Mouse (Mus musculus): ENCODE measurements around the gene Birc2. TPM values are rescaled to one million over a fixed set of nuclear protein-coding genes. Genes with fewer than 3 reads are reported as not detected.
A peak's percentile ranks its signal among the peaks of the same experiment; 100 is the strongest.

The Birc2 gene
- polyA plus RNA-seq, 1 experiment from 2014 or later, result 18.5 TPM

DNA sequence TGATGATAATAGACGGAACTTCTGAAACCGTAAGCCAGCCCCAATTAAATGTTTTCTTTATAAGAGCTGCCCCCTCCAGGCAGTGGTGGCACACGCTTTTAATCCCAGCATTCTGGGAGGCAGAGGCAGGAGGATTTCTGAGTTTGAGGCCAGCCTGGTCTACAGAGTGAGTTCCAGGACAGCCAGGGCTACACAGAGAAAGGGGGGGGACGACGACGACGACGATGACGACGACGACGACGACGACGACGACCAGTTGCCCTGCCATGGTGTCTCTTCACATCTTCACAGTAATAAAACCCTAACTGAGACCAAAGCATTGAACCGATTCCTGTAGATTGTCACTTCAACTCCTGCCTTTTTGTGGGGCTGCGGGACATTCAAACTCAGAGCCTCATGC lies 11.3 kb upstream of the Birc2 start:
- H3K4me1 ChIP-seq (replicated peaks; ENCODE audit: control insufficient read depth, insufficient read depth, low read length), result no peaks in the 10 kb centered on the region
- no peak overlapping the region for H3K27ac ChIP-seq (ENCODE audit: low read depth, low read length)
- ATAC-seq, result no peak
- no peaks in the 10 kb centered on the region for H3K27me3 ChIP-seq (replicated peaks; ENCODE audit: control insufficient read depth, insufficient read depth, low read length)
- WGBS, result 93% methylated on average over 18 of the region's 18 CpGs
- no peak overlapping the region for H3K4me3 ChIP-seq (ENCODE audit: low read depth, low read length)
- H3K9me3 ChIP-seq (ENCODE audit: control insufficient read depth), result no peaks in the 10 kb centered on the region
- TF ChIP-seq CTCF (IDR thresholded peaks at IDR 0.05; ENCODE audit: low read depth), result no peak
- H3K4me2 ChIP-seq (replicated peaks; ENCODE audit: low read depth), result no peak overlapping the region
- peaks cover 36% of the 10 kb centered on the region for H3K36me3 ChIP-seq (ENCODE audit: control insufficient read depth, insufficient read depth)
- H3K9ac ChIP-seq (ENCODE audit: low read depth, low read length), result no peak overlapping the region

GRCm38 (mm10) chr9:7846667-7847199 lies 9.9 kb upstream of the Birc2 start:
- no peaks in the 10 kb centered on the region for H3K27me3 ChIP-seq (replicated peaks; ENCODE audit: control insufficient read depth, insufficient read depth, low read length)
- no peak overlapping the region for H3K27ac ChIP-seq (ENCODE audit: low read depth, low read length)
- WGBS, result 91% methylated on average over 1 of the region's 1 CpGs
- H3K9ac ChIP-seq (ENCODE audit: low read depth, low read length), result no peak overlapping the region
- no peak overlapping the region for H3K4me3 ChIP-seq (ENCODE audit: low read depth, low read length)
- H3K9me3 ChIP-seq (ENCODE audit: control insufficient read depth), result no peaks in the 10 kb centered on the region
- peaks cover 25% of the 10 kb centered on the region for H3K36me3 ChIP-seq (ENCODE audit: control insufficient read depth, insufficient read depth)
- no peak for TF ChIP-seq CTCF (IDR thresholded peaks at IDR 0.05; ENCODE audit: low read depth)
- no peak for ATAC-seq
- no peaks in the 10 kb centered on the region for H3K4me1 ChIP-seq (replicated peaks; ENCODE audit: control insufficient read depth, insufficient read depth, low read length)
- H3K4me2 ChIP-seq (replicated peaks; ENCODE audit: low read depth), result no peak overlapping the region

- ATAC-seq, result peak; percentile 48; the same call in 1 of the 2 replicates
- 31% methylated on average over 4 of the region's 4 CpGs for WGBS
Observed at GRCm38 (mm10) chr9:7845216-7845895, 8.5 kb upstream of the Birc2 start.

DNA sequence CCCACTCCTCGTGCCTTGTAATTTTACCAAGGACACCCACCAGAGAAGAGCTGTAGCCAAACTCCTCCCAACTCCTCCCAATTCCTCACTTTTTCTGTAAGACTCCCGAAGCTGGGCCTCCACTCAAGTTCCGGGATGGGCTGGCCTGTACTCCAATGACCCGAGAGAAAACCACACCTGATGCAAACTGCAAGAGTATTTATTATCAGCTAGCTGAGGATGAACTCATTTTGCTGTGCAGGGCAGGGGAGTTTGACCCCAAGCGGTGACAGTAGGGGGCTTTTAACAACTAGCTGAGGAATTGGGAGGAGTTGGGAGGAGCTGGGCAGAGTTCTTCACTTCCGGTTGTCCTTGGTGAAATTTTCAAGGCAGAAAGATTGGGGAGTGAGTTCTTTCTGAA lies 4.4 kb upstream of the Birc2 start:
- Histone ChIP-seq H3K27ac (ENCODE audit: low read depth, low read length) (no peak overlapping the region), H3K4me3 (ENCODE audit: low read depth, low read length) (no peak overlapping the region), H3K4me2 (replicated peaks; ENCODE audit: low read depth) (no peak overlapping the region), H3K27me3 (replicated peaks; ENCODE audit: control insufficient read depth, insufficient read depth, low read length) (no peaks in the 10 kb centered on the region), H3K9me3 (ENCODE audit: control insufficient read depth) (no peaks in the 10 kb centered on the region), H3K4me1 (replicated peaks; ENCODE audit: control insufficient read depth, insufficient read depth, low read length) (no peaks in the 10 kb centered on the region), H3K9ac (ENCODE audit: low read depth, low read length) (no peak overlapping the region), H3K36me3 (ENCODE audit: control insufficient read depth, insufficient read depth) (no peaks in the 10 kb centered on the region)
- no peak for TF ChIP-seq CTCF (IDR thresholded peaks at IDR 0.05; ENCODE audit: low read depth)
- ATAC-seq, result no peak
- WGBS, result 71% methylated on average over 6 of the region's 6 CpGs

More at GRCm38 (mm10) chr9:7845216-7845895, 8.5 kb upstream of the Birc2 start:
- Histone ChIP-seq H3K4me2 (replicated peaks; ENCODE audit: low read depth) (no peak overlapping the region; the same call in 1 of the 2 replicates), H3K4me3 (ENCODE audit: low read depth, low read length) (no peak overlapping the region), H3K9ac (ENCODE audit: low read depth, low read length) (no peak overlapping the region), H3K9me3 (ENCODE audit: control insufficient read depth) (no peaks in the 10 kb centered on the region), H3K27me3 (replicated peaks; ENCODE audit: control insufficient read depth, insufficient read depth, low read length) (no peaks in the 10 kb centered on the region), H3K4me1 (replicated peaks; ENCODE audit: control insufficient read depth, insufficient read depth, low read length) (no peaks in the 10 kb centered on the region), H3K36me3 (ENCODE audit: control insufficient read depth, insufficient read depth) (peaks cover 24% of the 10 kb centered on the region), H3K27ac (ENCODE audit: low read depth, low read length) (no peak overlapping the region)
- no peak for TF ChIP-seq CTCF (IDR thresholded peaks at IDR 0.05; ENCODE audit: low read depth)

DNA sequence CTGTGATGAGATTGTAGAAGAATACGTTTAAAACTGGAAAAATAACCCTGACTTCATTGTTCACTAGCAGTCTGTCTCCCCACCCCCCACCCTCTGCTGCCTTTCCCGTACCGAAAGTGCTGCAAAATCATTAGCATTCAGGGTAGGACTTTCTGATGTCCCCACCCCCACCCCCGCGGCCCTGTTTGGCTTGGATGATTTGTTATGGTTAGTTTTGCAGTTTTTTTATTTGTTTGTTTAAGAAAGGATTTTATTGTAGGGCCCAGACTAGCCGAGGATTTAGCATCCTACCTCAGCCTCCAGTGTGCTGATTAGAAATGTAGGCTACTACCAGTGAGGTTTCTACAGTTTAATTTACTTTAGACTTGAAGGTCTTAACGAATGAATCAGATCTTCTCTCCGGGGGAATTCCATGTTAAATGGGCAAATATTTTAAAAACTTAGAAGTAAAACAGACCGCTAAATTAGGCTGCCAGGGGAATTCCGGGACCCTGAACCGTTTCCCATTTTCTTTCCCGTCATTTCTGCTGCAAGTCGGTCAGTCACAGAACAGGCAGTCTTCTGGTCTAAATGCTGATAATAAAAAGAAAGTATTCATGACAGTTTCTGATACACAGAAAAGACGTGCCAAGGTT lies 1.1 kb upstream of the Birc2 start:
- peaks cover 11% of the 10 kb centered on the region; the same call in 1 of the 2 replicates for H3K36me3 ChIP-seq (ENCODE audit: control insufficient read depth, insufficient read depth)
- H3K4me2 ChIP-seq (replicated peaks; ENCODE audit: low read depth), result peak overlapping the region; percentile 67
- no peaks in the 10 kb centered on the region for H3K27me3 ChIP-seq (replicated peaks; ENCODE audit: control insufficient read depth, insufficient read depth, low read length)
- no peak for ATAC-seq
- H3K9ac ChIP-seq (ENCODE audit: low read depth, low read length), result peak overlapping the region; percentile 83
- WGBS, result 11% methylated on average over 14 of the region's 14 CpGs
- H3K27ac ChIP-seq (ENCODE audit: low read depth, low read length), result peak overlapping the region; percentile 92
- H3K4me1 ChIP-seq (replicated peaks; ENCODE audit: control insufficient read depth, insufficient read depth, low read length), result no peaks in the 10 kb centered on the region; the same call in 1 of the 2 replicates
- H3K9me3 ChIP-seq (ENCODE audit: control insufficient read depth), result no peaks in the 10 kb centered on the region
- TF ChIP-seq CTCF (IDR thresholded peaks at IDR 0.05; ENCODE audit: low read depth), result no peak
- peak overlapping the region; percentile 73 for H3K4me3 ChIP-seq (ENCODE audit: low read depth, low read length)

DNA sequence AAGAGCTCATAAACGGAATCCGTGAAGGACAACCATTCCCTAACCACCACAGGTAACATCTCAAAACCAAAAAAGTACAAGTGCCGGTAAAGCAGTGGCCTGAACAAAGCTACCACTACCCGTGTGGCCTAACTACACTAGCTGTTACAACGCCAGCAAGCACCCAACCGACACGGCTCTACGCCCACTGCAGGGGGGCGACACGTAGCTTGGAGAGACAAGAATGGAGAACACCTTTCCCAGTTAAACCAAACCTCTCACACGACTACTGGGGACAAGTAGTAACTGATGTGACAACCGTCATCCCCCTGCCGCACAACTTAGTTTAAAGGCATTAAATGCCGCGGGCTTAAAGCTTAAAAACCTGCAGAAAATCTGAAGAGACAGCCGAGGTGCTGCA lies 533 bp downstream of the Birc2 start:
- Histone ChIP-seq H3K27me3 (replicated peaks; ENCODE audit: control insufficient read depth, insufficient read depth, low read length) (no peaks in the 10 kb centered on the region), H3K4me3 (ENCODE audit: low read depth, low read length) (peak overlapping the region; percentile 73), H3K4me2 (replicated peaks; ENCODE audit: low read depth) (peak overlapping the region; percentile 67), H3K27ac (ENCODE audit: low read depth, low read length) (peak overlapping the region; percentile 92), H3K4me1 (replicated peaks; ENCODE audit: control insufficient read depth, insufficient read depth, low read length) (no peaks in the 10 kb centered on the region; the same call in 1 of the 2 replicates), H3K9ac (ENCODE audit: low read depth, low read length) (peak overlapping the region; percentile 83), H3K9me3 (ENCODE audit: control insufficient read depth) (no peaks in the 10 kb centered on the region), H3K36me3 (ENCODE audit: control insufficient read depth, insufficient read depth) (peaks cover 11% of the 10 kb centered on the region; the same call in 1 of the 2 replicates)
- ATAC-seq, result no peak; the same call in 1 of the 2 replicates
- TF ChIP-seq CTCF (IDR thresholded peaks at IDR 0.05; ENCODE audit: low read depth), result no peak
- WGBS, result under 1% methylated on average over 16 of the region's 16 CpGs

Measured in intestine, postnatal 0 days (tissue).